In genomic region chr2:153496301-153496700, GRCm38 (mm10) we compare ENCODE assay signal across 10 mouse cellular contexts. TPM values are rescaled to one million over a fixed set of nuclear protein-coding genes. Genes with fewer than 3 reads are reported as not detected.
DNase-seq lines count a peak whose midpoint lies in the region; ATAC-seq and TF ChIP-seq lines count a peak whose summit lies in the region.
"Had no signal": no experiment of that assay in that cellular context is flagged by ENCODE, and none has a peak within 500 bp of the region (broad histone marks: within the 10 kb centered on the region; RNA-seq: fewer than 3 reads in every experiment).

No protein-coding gene starts in this region.

- no peak overlapping the region for H3K4me2 ChIP-seq in forebrain, postnatal 0 days (ENCODE audit: low read depth)
- no peak overlapping the region for H3K4me2 ChIP-seq in forebrain, embryonic 16.5 days (ENCODE audit: low read length)
- H3K4me2 ChIP-seq in liver, postnatal 0 days (ENCODE audit: low read depth, low read length) = peak overlapping the region; percentile 42
- no peak overlapping the region for H3K4me2 ChIP-seq in kidney, embryonic 14.5 days (replicated peaks; ENCODE audit: low read depth, low read length)

- no peak for ATAC-seq in forebrain, postnatal 0 days
- no peak for ATAC-seq in forebrain, embryonic 16.5 days
- ATAC-seq in liver, postnatal 0 days = no peak
- ATAC-seq in kidney, embryonic 14.5 days (ENCODE audit: low FRiP score, low TSS enrichment) = no peak

- H3K9me3 ChIP-seq in forebrain, embryonic 10.5 days = no peaks in the 10 kb centered on the region
- no peaks in the 10 kb centered on the region for H3K9me3 ChIP-seq in forebrain, postnatal 0 days (ENCODE audit: low read length)
- H3K9me3 ChIP-seq in forebrain, embryonic 16.5 days (ENCODE audit: control insufficient read depth, low read length) = no peaks in the 10 kb centered on the region
- H3K9me3 ChIP-seq in liver, postnatal 0 days (ENCODE audit: low read length) = no peaks in the 10 kb centered on the region
- H3K9me3 ChIP-seq in kidney, embryonic 14.5 days (ENCODE audit: control insufficient read depth, low read length) = no peaks in the 10 kb centered on the region

- H3K36me3 ChIP-seq in forebrain, embryonic 10.5 days (replicated peaks) = no peaks in the 10 kb centered on the region
- H3K36me3 ChIP-seq in forebrain, postnatal 0 days (ENCODE audit: insufficient read depth) = no peaks in the 10 kb centered on the region
- H3K36me3 ChIP-seq in forebrain, embryonic 16.5 days (ENCODE audit: control insufficient read depth, insufficient read depth) = no peaks in the 10 kb centered on the region
- H3K36me3 ChIP-seq in liver, postnatal 0 days (replicated peaks; ENCODE audit: insufficient read depth, low read length) = no peaks in the 10 kb centered on the region
- no peaks in the 10 kb centered on the region for H3K36me3 ChIP-seq in kidney, embryonic 14.5 days (ENCODE audit: control insufficient read depth, insufficient read depth, low read length)

- DNase-seq in forebrain, embryonic 10.5 days (ENCODE audit: extremely low spot score, low spot score) = no peak
- DNase-seq in forebrain, postnatal 0 days = no peak
- DNase-seq in 416B (ENCODE audit: low read depth) = peak; percentile 77
- no peak for DNase-seq in liver, postnatal 0 days
- no peak for DNase-seq in right cerebral cortex, adult 18-20 months
- no peak for DNase-seq in kidney, postnatal 14 days

- WGBS in forebrain, embryonic 10.5 days = 90% methylated on average over 6 of the region's 6 CpGs
- 72% methylated on average over 6 of the region's 6 CpGs for WGBS in forebrain, postnatal 0 days
- WGBS in forebrain, embryonic 16.5 days = 80% methylated on average over 6 of the region's 6 CpGs
- 58% methylated on average over 6 of the region's 6 CpGs for WGBS in liver, postnatal 0 days (ENCODE audit: insufficient replicate concordance)
- WGBS in kidney, embryonic 14.5 days = 83% methylated on average over 6 of the region's 6 CpGs

- peak overlapping the region; percentile 84 for H3K27ac ChIP-seq in forebrain, embryonic 10.5 days
- H3K27ac ChIP-seq in forebrain, postnatal 0 days (ENCODE audit: low read depth, low read length) = no peak overlapping the region
- H3K27ac ChIP-seq in forebrain, embryonic 16.5 days (ENCODE audit: low read length) = peak overlapping the region; percentile 68; the same call in 1 of the 2 replicates
- H3K27ac ChIP-seq in liver, postnatal 0 days (ENCODE audit: low read depth) = peak overlapping the region; percentile 91
- H3K27ac ChIP-seq in kidney, embryonic 14.5 days (ENCODE audit: low read depth, low read length) = no peak overlapping the region

- no peak for TF ChIP-seq CTCF in forebrain, postnatal 0 days (IDR thresholded peaks at IDR 0.05; ENCODE audit: low read depth)
- no peak for TF ChIP-seq CTCF in liver, postnatal 0 days (IDR thresholded peaks at IDR 0.05; ENCODE audit: low read depth)

- peaks cover 82% of the 10 kb centered on the region for H3K27me3 ChIP-seq in forebrain, embryonic 10.5 days (ENCODE audit: poor library complexity, severe bottlenecking)
- H3K27me3 ChIP-seq in forebrain, postnatal 0 days (ENCODE audit: insufficient read depth, low read length) = no peaks in the 10 kb centered on the region
- no peaks in the 10 kb centered on the region for H3K27me3 ChIP-seq in forebrain, embryonic 16.5 days (replicated peaks; ENCODE audit: control insufficient read depth, insufficient read depth, low read length)
- H3K27me3 ChIP-seq in liver, postnatal 0 days (ENCODE audit: insufficient read depth, low read length) = no peaks in the 10 kb centered on the region
- H3K27me3 ChIP-seq in kidney, embryonic 14.5 days (ENCODE audit: control insufficient read depth, insufficient read depth, low read length) = peaks cover 7% of the 10 kb centered on the region; the same call in 1 of the 2 replicates

- peaks cover 79% of the 10 kb centered on the region for H3K4me1 ChIP-seq in forebrain, embryonic 10.5 days
- peaks cover 32% of the 10 kb centered on the region for H3K4me1 ChIP-seq in forebrain, postnatal 0 days (ENCODE audit: insufficient read depth)
- H3K4me1 ChIP-seq in forebrain, embryonic 16.5 days (replicated peaks; ENCODE audit: control insufficient read depth, insufficient read depth, low read length) = peaks cover 51% of the 10 kb centered on the region
- peaks cover 54% of the 10 kb centered on the region for H3K4me1 ChIP-seq in liver, postnatal 0 days (ENCODE audit: insufficient read depth)
- peaks cover 27% of the 10 kb centered on the region for H3K4me1 ChIP-seq in kidney, embryonic 14.5 days (ENCODE audit: control insufficient read depth, insufficient read depth, low read length)

- H3K4me3 ChIP-seq in forebrain, embryonic 10.5 days = no peak overlapping the region
- no peak overlapping the region for H3K4me3 ChIP-seq in forebrain, postnatal 0 days (ENCODE audit: low read depth, low read length)
- no peak overlapping the region for H3K4me3 ChIP-seq in forebrain, embryonic 16.5 days (replicated peaks; ENCODE audit: low read length)
- no peak overlapping the region for H3K4me3 ChIP-seq in liver, postnatal 0 days (ENCODE audit: low read depth, low read length)
- no peak overlapping the region for H3K4me3 ChIP-seq in kidney, embryonic 14.5 days (ENCODE audit: low read length)

- TF ChIP-seq EP300 in liver, postnatal 0 days (IDR thresholded peaks at IDR 0.05; ENCODE audit: low read depth) = no peak

- H3K9ac ChIP-seq in forebrain, postnatal 0 days = no peak overlapping the region
- H3K9ac ChIP-seq in forebrain, embryonic 16.5 days (replicated peaks; ENCODE audit: low read depth, low read length) = no peak overlapping the region
- peak overlapping the region; percentile 52; the same call in 1 of the 2 replicates for H3K9ac ChIP-seq in liver, postnatal 0 days (replicated peaks)
- no peak overlapping the region for H3K9ac ChIP-seq in kidney, embryonic 14.5 days (ENCODE audit: low read depth, low read length)

RNA-seq across cellular contexts. Expression of gene 4930404H24Rik, which starts 3.7 kb away (rescaled TPM):
- not detected in 2 replicates for polyA plus RNA-seq in forebrain, embryonic 10.5 days (2016; fragmentation: Nextera tagmentation; extraction: Ambion mirVana)
- total RNA-seq in forebrain, postnatal 0 days (2014; rRNA removed) = not detected in 2 replicates
- polyA plus RNA-seq in forebrain, postnatal 0 days (2015; fragmentation: Nextera tagmentation; extraction: Ambion mirVana) = not detected in 2 replicates
- not detected in 2 replicates for polyA plus RNA-seq in forebrain, embryonic 16.5 days (2015; fragmentation: Nextera tagmentation; extraction: Ambion mirVana)
- not detected in 2 replicates for polyA plus RNA-seq in liver, postnatal 0 days (2015; fragmentation: Nextera tagmentation; extraction: Ambion mirVana)
- polyA plus RNA-seq in kidney, embryonic 14.5 days (2014; fragmentation: Nextera tagmentation; extraction: Ambion mirVana) = not detected in 2 replicates
- polyA plus RNA-seq: cortical plate, adult 2 months; limb, embryonic 11.5 days had no signal

RNA-seq across cellular contexts. Expression of gene Nol4l, which starts 33.5 kb away (rescaled TPM):
- 11.7 and 12.3 TPM in 2 replicates for polyA plus RNA-seq in forebrain, embryonic 10.5 days (2016; fragmentation: Nextera tagmentation; extraction: Ambion mirVana)
- total RNA-seq in forebrain, postnatal 0 days (2014; rRNA removed) = 57.4 and 58.5 TPM in 2 replicates
- 20.5 and 28.0 TPM in 2 replicates for polyA plus RNA-seq in forebrain, postnatal 0 days (2015; fragmentation: Nextera tagmentation; extraction: Ambion mirVana)
- 47.8 and 50.4 TPM in 2 replicates for polyA plus RNA-seq in forebrain, embryonic 16.5 days (2015; fragmentation: Nextera tagmentation; extraction: Ambion mirVana)
- polyA plus RNA-seq in liver, postnatal 0 days (2015; fragmentation: Nextera tagmentation; extraction: Ambion mirVana) = 1.7 and 1.9 TPM in 2 replicates
- polyA plus RNA-seq in kidney, embryonic 14.5 days (2014; fragmentation: Nextera tagmentation; extraction: Ambion mirVana) = 10.5 and 17.1 TPM in 2 replicates

Comparison
In these comparisons a context has a peak if more than half of its experiments do, and no peak if none do; other contexts are left out.
1. H3K27ac ChIP-seq: peak in forebrain, embryonic 10.5 days (single experiment), forebrain, embryonic 16.5 days (single experiment) and liver, postnatal 0 days (single experiment); none in forebrain, postnatal 0 days (single experiment) and kidney, embryonic 14.5 days (single experiment).